Mouse (Mus musculus) testis, adult 2 months (tissue): ENCODE measurements around the gene Cage1.

ENCODE experiments used
- CTCF ChIP-seq: fragments of 200-500 bp; IDR thresholded peaks from 2 replicates; pipeline ENCODE4 v1.5.1; 2012; ENCODE audit warnings: low read depth, mild to moderate bottlenecking, inconsistent platforms, low read length, moderate library complexity; ENCODE audit not compliant: control insufficient read depth, insufficient read depth, insufficient replicate concordance
- POLR2A ChIP-seq: fragments of 200-500 bp; IDR thresholded peaks from 2 replicates; pipeline ENCODE4 v1.6.1; 2012; ENCODE audit warnings: low read depth, mild to moderate bottlenecking, inconsistent platforms, low read length, moderate library complexity; ENCODE audit not compliant: control insufficient read depth

DNA sequence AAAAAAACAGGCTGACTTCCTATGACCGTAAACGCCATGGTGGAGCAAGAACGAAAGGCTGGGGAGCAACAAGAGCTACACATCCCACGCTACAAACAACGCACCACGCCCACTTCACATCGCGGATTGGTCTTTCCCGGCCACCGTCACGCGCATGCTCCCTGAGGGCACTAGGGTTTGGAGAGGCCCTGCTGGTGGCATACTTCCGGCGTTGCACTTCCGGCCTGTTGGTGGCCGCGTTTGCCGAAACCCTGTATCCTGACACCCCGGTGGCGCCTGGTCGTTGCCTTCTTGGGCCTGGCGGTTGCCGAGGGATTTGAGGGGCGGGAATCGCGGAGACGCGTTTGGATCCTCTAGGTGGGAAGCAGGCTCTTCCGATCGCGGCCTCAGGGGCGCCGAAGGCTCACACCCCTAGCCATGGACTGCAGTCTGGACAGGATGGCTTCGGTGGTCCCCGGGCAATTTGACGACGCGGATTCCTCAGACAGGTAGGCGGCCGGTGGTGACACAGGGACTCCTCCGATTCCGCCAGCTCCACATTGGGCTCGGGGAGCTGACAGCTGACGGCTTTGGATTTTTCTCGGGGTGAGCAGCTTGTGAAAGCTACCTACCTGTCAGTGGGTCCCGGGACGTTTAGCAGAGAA, at the start of gene Cage1:
- TF ChIP-seq CTCF (0 out of 2 replicates have a peak, but pooled peaks have one; percentile 13), POLR2A (peak; percentile 94)
